Mouse (Mus musculus) limb, embryonic 12.5 days (tissue): Measurements from ENCODE around the gene Ski. TPM values are rescaled to one million over a fixed set of nuclear protein-coding genes. Genes with fewer than 3 reads are reported as not detected.

ENCODE experiments used
- ATAC-seq: fragments of 200-750 bp; cut with Nextera tagmentation; 2 replicates; pipeline ENCODE4 v1.8.0; 2017; ENCODE audit warnings: low read depth, moderate TSS enrichment; ENCODE audit not compliant: insufficient number of reproducible peaks, insufficient read depth, low FRiP score, low TSS enrichment
- H3K27ac ChIP-seq: fragments of 300-500 bp; sonication (generic); 2 replicates; pipeline ENCODE4 v1.5.1; 2016; ENCODE audit warnings: mild to moderate bottlenecking, moderate library complexity
- H3K27me3 ChIP-seq: fragments of 300-500 bp; sonication (generic); 2 replicates; pipeline ENCODE4 v1.6.1; 2016; ENCODE audit warnings: mild to moderate bottlenecking, moderate library complexity
- H3K36me3 ChIP-seq: fragments of 300-500 bp; sonication (generic); 2 replicates; pipeline ENCODE4 v1.6.1; 2016; ENCODE audit warnings: mild to moderate bottlenecking, moderate library complexity
- H3K4me1 ChIP-seq: fragments of 300-500 bp; sonication (generic); replicated peaks from 2 replicates; pipeline ENCODE4 v1.6.1; 2016
- H3K4me2 ChIP-seq: fragments of 300-500 bp; sonication (generic); 2 replicates; pipeline ENCODE4 v1.6.1; 2016; ENCODE audit warnings: mild to moderate bottlenecking, moderate library complexity
- H3K4me3 ChIP-seq: fragments of 300-500 bp; sonication (generic); replicated peaks from 2 replicates; pipeline ENCODE4 v1.5.1; 2016; ENCODE audit warnings: mild to moderate bottlenecking
- H3K9ac ChIP-seq: fragments of 300-500 bp; sonication (generic); replicated peaks from 2 replicates; pipeline ENCODE4 v1.6.1; 2016; ENCODE audit warnings: mild to moderate bottlenecking, moderate library complexity
- H3K9me3 ChIP-seq: fragments of 300-500 bp; sonication (generic); 2 replicates; pipeline ENCODE4 v1.6.1; 2016; ENCODE audit warnings: mild to moderate bottlenecking, moderate library complexity
- WGBS: fragments of 180-500 bp; shearing (Covaris S2); methylation state at CpG from one replicate; pipeline ENCODE4 v1.1.7; 2016; 5-methylcytosine and 5-hydroxymethylcytosine counted together
- polyA plus RNA-seq: library from polyadenylated mRNA; unstranded; fragments of >200 nt; fragmentation: Nextera tagmentation; extraction: Ambion mirVana; gene quantifications from 2 replicates; pipeline ENCODE4 v1.2.1, GENCODE M21; 2016

The Ski gene
- polyA plus RNA-seq, 1 experiment from 2014 or later, result 18.8 TPM

DNA sequence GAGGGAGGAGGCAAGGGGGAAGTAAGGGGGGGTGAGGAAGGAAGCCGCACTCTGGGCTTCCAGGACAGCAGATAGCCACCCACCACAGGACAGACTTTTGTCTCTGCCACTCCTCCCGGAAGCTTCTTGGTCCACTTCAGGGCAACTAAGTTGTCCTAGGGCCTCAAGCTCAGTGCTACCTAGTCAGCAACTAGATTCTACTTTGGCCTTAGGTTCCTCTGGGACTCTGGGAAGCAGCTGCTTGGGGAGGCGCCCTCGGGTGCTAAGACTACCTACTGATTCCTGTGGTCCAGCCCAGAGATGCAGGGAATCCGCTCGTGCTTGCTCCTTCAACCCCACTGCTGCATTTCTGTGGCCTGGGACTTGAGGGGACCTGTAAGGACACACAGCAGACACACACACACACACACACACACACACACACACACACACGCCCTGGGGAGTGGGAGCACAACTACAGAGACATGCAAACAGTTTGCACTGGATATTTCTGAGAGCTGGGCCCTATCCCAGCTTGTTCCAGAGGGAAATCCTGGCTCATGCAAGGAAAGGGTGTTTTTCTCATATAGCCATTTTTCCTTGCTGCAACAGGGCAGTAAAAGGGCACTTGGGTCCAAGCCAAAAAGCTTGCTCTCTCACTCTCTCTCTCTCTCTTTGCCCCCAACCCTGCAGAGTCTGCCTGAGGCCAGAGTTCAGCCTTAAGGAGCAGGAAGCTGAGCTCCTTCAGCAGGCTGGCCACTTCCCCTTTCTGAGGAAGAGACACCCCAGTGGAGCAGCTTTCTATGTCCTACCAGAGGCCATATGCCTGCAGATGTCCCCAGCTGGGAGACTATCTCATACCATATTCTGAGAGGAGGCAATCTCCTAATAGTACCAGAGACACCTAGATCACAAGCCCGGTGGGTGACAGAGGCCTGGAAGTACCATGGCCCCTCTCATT is 12.2 kb upstream of the Ski start:
- peak overlapping the region; percentile 99 for H3K27ac ChIP-seq
- peak overlapping the region; percentile 15 for H3K4me3 ChIP-seq
- H3K4me2 ChIP-seq, result peak overlapping the region; percentile 46
- peaks cover 69% of the 10 kb centered on the region for H3K4me1 ChIP-seq
- H3K27me3 ChIP-seq, result no peaks in the 10 kb centered on the region
- H3K9me3 ChIP-seq, result no peaks in the 10 kb centered on the region
- peak overlapping the region; percentile 40; the same call in 1 of the 2 replicates for H3K9ac ChIP-seq
- no peaks in the 10 kb centered on the region for H3K36me3 ChIP-seq
- WGBS, result 61% methylated on average over 8 of the region's 8 CpGs
- peak; percentile 12; the same call in 1 of the 2 replicates for ATAC-seq

DNA sequence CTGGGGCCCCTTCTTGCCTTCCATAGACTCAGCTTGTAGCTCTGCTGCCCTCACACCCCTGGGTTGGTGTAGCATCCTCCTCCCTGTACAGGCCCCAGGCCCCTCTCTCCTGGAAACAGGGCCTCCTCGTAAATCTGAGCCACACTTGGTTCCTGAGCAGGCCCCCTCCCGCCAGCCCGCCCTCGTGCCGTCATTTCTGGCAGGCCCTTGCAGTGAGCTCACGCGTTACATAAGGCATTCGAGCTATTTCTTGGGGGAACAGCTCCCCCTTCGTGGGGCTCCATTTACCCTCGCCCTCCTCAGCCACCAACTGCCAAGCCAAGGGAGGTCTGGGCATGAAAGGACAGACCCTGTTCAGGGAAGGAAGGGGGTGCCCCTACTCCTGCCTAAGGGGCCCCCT is 11.5 kb upstream of the Ski start:
- 2% methylated on average over 10 of the region's 10 CpGs for WGBS
- Histone ChIP-seq H3K36me3 (no peaks in the 10 kb centered on the region), H3K27me3 (no peaks in the 10 kb centered on the region), H3K27ac (peak overlapping the region; percentile 99), H3K9ac (no peak overlapping the region; the same call in 1 of the 2 replicates), H3K9me3 (no peaks in the 10 kb centered on the region), H3K4me3 (0 out of 2 replicates have a peak overlapping the region, but pooled peaks have one; percentile 0), H3K4me2 (peak overlapping the region; percentile 46), H3K4me1 (peaks cover 69% of the 10 kb centered on the region)
- peak; percentile 87 for ATAC-seq

DNA sequence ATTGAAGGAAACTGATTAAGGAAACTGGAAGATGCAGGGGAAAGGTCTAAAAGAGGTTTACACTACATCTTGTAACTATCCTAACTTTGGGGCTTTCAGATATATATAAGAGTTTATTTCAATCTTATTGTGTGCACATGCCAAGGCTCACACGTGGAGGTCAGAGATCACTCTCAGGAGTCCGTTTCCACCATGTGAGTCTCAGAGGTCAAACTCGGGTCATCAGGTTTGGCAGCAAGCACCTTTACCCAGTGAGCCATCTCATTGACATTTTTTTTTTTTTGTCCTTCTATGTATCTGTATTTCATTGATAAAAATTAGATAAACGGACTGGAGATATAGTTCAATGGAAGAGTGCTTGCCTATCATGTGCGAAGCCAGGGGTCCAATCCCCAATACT is 6.1 kb upstream of the Ski start:
- H3K4me2 ChIP-seq, result no peak overlapping the region
- no peak for ATAC-seq
- no peak overlapping the region for H3K4me3 ChIP-seq
- H3K36me3 ChIP-seq, result no peaks in the 10 kb centered on the region
- no peaks in the 10 kb centered on the region for H3K27me3 ChIP-seq
- no peaks in the 10 kb centered on the region for H3K9me3 ChIP-seq
- WGBS, result 72% methylated on average over 5 of the region's 5 CpGs
- H3K9ac ChIP-seq, result no peak overlapping the region
- H3K27ac ChIP-seq, result no peak overlapping the region
- H3K4me1 ChIP-seq, result peaks cover 26% of the 10 kb centered on the region

DNA sequence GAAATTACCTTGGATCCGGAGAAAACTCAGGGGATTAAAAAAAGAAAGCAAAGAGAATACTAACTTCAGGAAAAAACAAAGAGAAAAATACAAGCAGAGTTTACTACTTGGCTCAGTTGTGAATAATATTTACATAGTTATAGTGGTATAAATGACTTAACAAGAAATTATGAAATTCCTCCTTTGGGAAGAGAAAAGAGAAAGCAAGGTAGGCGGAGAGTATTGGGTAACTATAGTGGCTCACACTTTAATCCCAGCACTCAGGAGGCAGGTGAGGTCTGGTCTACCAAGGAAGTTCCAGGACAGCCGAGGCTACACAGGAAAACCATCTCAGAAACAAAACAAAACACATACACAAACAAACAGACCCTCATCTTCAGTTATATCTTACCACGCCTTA is 5.6 kb upstream of the Ski start:
- Histone ChIP-seq H3K9ac (no peak overlapping the region), H3K9me3 (no peaks in the 10 kb centered on the region), H3K4me1 (peaks cover 22% of the 10 kb centered on the region), H3K4me3 (no peak overlapping the region), H3K27me3 (no peaks in the 10 kb centered on the region), H3K4me2 (no peak overlapping the region), H3K36me3 (no peaks in the 10 kb centered on the region), H3K27ac (no peak overlapping the region)
- ATAC-seq, result no peak
- WGBS, result 83% methylated on average over 4 of the region's 4 CpGs

DNA sequence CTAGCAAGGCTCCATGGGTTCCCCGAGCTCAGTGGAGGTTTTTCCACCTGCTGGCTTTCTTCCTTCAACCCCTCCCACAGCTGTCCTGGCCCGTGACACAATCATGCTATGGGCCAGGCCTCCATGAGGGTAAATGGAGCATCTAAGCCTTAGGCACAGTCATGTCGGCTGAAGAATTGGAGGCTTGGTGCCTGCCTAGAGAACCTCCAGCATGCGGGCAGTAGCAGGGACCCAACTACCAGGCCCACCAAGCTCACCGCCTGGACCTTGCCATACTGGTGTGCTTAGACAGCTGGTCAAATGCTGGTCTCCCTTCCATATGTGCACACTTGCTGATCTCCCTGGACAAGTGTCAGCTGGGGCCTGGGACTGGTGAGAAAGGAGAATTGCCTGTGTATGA is 3.5 kb upstream of the Ski start:
- no peak for ATAC-seq
- H3K27me3 ChIP-seq, result no peaks in the 10 kb centered on the region
- H3K9me3 ChIP-seq, result no peaks in the 10 kb centered on the region
- H3K36me3 ChIP-seq, result no peaks in the 10 kb centered on the region
- no peak overlapping the region for H3K4me3 ChIP-seq
- H3K4me2 ChIP-seq, result no peak overlapping the region
- 79% methylated on average over 5 of the region's 5 CpGs for WGBS
- no peak overlapping the region for H3K27ac ChIP-seq
- H3K9ac ChIP-seq, result no peak overlapping the region
- peaks cover 11% of the 10 kb centered on the region for H3K4me1 ChIP-seq

DNA sequence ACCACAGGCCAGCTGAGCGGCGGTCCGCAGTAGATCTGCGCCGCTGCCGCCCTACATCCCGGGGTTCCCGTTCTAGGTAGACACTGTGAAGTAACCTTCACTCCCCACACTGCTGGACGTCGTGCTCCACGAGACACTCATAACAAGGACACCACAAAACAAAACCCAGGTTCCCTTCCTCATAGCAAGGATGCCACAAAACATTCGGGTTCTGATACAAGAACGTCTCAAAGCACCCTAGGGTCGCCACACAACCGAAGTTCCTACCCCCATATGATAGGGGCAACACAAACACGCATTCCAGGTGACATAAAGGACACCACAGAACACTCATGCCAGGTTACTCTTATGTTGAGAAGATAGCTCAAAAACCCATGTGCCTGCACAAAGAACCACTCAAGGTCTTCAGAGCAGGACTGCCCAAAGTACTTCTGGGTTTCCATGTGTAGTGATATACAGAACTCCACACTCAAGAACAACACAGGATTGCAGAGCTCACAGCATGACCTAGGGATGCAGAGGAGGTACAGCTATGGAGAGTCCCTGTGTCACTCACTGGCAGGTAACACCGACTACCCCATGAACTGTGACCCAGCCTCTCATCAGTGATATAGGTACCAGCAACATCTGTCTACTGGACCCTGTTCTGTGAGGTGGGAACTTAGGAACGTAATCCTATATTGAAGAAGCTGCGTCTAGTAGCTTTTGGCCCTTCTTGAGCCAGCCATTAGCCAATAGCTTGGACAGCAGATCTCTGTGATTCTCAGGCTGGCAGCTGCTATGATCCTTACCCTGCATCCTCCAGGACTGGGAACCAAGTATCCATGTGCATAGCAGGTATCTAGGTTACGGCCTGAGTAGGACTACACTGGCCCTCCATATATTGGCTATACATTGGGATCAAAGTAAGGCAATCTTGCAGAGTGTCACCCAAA is 1.5 kb upstream of the Ski start:
- peak overlapping the region; percentile 68 for H3K4me2 ChIP-seq
- H3K9me3 ChIP-seq, result no peaks in the 10 kb centered on the region
- 36% methylated on average over 20 of the region's 20 CpGs for WGBS
- H3K27me3 ChIP-seq, result no peaks in the 10 kb centered on the region
- H3K4me3 ChIP-seq, result peak overlapping the region; percentile 96
- H3K9ac ChIP-seq, result peak overlapping the region; percentile 72
- no peak for ATAC-seq
- H3K4me1 ChIP-seq, result peaks cover 31% of the 10 kb centered on the region
- H3K36me3 ChIP-seq, result no peaks in the 10 kb centered on the region; the same call in 1 of the 2 replicates
- H3K27ac ChIP-seq, result peak overlapping the region; percentile 97

DNA sequence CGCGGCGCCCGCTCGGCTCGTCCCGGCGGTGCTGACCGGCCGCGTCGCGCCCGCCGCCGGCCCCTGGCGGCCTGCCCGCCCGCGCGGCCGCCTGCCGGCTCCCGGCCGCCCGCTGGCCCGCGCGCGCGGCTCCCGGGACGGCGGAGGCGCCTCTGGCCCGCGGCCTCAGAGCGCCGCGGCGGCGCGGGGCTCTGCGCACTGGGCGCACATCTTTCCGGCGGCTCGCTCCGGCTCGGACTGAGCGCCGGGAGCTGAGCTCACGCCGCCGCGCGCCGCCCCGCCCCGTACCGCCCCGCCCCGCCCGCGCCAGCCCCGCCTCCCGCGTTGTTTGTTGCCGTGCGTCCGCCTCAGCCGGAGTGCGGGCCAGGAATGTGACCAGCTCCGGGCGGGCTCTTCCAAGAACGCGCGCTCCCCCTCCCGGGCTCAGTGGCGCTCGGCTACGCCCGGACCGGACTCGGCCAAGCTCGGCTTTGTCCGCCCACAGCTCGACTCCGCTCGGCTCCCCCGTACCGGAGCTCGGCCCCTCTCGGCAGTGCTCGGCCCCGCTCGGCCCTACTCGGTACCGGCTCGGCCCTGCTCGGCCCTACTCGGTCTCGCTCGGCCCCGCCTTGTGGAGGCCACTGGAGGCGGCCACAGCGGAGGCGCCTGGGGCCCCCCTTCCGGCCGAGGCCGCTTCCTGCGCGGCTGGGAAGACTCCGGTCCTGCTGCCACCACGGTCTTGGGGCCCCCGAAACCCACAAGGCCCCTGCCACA is 625 bp upstream of the Ski start:
- Histone ChIP-seq H3K27ac (peak overlapping the region; percentile 97), H3K9me3 (no peaks in the 10 kb centered on the region), H3K36me3 (no peaks in the 10 kb centered on the region; the same call in 1 of the 2 replicates), H3K4me2 (peak overlapping the region; percentile 68), H3K4me3 (peak overlapping the region; percentile 96), H3K9ac (peak overlapping the region; percentile 72), H3K27me3 (no peaks in the 10 kb centered on the region), H3K4me1 (peaks cover 40% of the 10 kb centered on the region)
- ATAC-seq, result peak; percentile 100
- under 1% methylated on average over 96 of the region's 116 CpGs for whole genome bisulfite sequencing

DNA sequence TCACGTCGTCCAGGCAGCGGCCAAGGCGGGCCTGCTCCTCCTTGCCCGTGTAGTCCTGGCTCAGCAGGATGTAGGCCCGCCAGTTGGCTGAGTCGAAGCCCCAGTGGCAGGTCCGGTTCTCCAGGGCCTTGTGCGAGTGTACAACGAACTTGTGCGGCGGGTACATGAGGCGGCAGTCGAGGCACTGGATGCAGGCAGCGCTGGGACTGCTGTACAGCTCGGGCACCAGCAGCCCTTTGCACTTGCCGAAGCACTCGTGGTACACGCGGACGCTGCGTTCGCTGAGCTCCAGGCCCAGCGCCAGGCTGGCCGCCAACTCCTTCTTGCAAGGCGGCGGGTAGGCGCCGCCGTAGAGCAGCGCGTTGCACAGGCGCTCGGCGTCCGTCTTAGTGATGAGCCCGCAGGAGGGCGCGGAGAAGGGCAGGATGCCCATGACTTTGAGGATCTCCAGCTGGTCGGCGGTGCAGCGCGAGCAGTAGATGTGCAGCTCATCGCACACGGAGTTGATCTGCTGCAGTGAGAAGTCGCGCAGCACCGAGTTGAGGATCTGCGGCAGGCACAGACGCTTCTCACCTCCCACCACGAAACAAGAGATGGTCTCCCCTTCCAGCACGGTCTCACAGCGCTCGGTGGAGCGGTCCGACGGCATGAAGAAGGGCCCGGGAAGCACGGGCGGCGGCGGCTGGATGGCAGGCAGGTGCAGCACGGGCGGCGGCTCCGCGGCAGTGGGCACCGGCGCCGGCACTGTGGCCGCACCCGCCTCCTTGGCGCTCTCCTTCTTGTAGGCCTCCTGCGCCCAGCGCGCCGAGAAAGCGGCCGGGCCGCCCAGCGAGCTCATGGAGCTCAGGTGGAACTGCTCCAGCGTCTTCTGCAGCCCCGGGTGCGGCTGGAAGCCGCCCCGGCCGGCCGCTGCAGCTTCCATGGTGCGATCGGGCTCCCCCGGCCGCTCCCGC is 517 bp downstream of the Ski start:
- no peak for ATAC-seq
- Histone ChIP-seq H3K9me3 (no peaks in the 10 kb centered on the region), H3K4me1 (peaks cover 51% of the 10 kb centered on the region), H3K4me2 (peak overlapping the region; percentile 99), H3K4me3 (peak overlapping the region; percentile 96), H3K27me3 (no peaks in the 10 kb centered on the region), H3K27ac (peak overlapping the region; percentile 82), H3K36me3 (no peaks in the 10 kb centered on the region; the same call in 1 of the 2 replicates), H3K9ac (peak overlapping the region; percentile 97)
- WGBS, result under 1% methylated on average over 88 of the region's 93 CpGs

DNA sequence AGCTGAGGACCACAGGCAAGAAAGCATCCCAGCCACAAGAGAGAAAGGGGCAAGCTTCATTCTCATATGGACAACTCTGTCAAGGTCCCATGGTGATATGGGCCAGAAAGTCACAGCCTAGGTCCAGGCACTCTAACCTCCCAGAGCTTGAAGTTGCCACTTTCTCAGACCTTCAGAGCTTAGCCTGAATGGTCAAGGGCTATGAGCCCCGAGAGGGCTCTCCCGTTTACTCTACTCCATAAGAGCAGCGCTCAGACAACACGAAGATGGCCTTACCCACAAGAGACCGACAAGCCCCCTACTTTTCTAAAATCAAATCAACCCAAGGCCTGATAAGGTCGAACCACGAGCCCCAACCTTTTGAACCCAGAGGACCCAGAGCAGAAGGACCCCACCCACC is 1.3 kb downstream of the Ski start:
- ATAC-seq, result no peak
- 2% methylated on average over 7 of the region's 7 CpGs for WGBS
- H3K36me3 ChIP-seq, result peaks cover 8% of the 10 kb centered on the region; the same call in 1 of the 2 replicates
- H3K27me3 ChIP-seq, result no peaks in the 10 kb centered on the region
- H3K4me3 ChIP-seq, result peak overlapping the region; percentile 96
- H3K27ac ChIP-seq, result no peak overlapping the region
- peak overlapping the region; percentile 97 for H3K9ac ChIP-seq
- H3K4me1 ChIP-seq, result peaks cover 59% of the 10 kb centered on the region
- H3K4me2 ChIP-seq, result peak overlapping the region; percentile 99
- no peaks in the 10 kb centered on the region for H3K9me3 ChIP-seq
